Mouse (Mus musculus) left cerebral cortex, adult 8-10 months (tissue): ENCODE measurements around the gene Atxn7l3b. TPM values are rescaled to one million over a fixed set of nuclear protein-coding genes. Genes with fewer than 3 reads are reported as not detected.
A peak's percentile ranks its signal among the peaks of the same experiment; 100 is the strongest.
"Not testable (repeated sequence)": the region's sequence is repeated elsewhere in the genome, so short reads cannot be mapped to it uniquely, and the experiment has no call there.

Source experiments
- DNase-seq, 2 experiments: peaks; one replicate each; pipeline ENCODE4 v3.0.0; 2022; ENCODE audit warnings: low spot score in 2 of 2
- total RNA-seq, 4 experiments: library from RNA; stranded (reverse); gene quantifications; 2 replicates each; pipeline ENCODE4 v1.2.4; 2022

The Atxn7l3b gene
- 100 to 1,000 TPM; 148 to 163 (median 153) TPM for total RNA-seq

DNA sequence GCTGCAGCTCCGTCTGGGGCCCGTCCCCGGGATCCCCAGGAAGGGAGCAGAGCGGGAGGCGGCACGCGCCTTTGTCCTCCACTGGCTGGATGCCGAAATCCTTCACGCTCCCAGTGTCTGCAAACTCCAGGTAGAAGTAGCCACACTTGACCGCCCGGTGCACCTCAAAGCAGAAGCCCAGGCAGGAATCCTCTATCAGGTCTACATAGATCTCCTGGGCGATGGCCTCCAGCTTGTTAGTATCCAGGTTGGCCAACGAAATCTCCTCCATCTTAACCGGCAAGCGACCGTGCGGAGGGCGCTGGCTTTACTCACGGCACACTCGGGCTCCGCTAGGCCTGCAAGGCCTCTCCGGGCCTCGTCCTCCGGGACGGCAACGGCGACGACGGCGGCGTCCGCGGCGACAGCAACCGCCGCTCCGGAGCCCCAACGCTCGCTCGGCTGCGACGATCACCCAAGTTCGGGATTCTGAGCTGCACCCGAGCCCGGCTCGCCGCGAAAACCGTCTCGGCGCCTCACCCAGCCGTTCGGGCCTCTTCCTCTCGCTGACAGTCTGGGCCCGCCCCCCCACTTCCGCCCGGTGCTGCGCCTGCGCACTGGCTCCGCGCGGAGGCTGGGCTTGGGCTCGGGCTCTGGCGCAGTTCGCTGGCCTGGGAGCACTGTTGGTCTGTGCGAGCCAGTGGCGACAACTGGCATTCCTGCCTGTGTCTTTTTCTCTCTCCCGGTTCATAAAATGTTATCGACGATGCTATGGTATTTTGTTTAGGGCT is at the start of gene Atxn7l3b:
Gene Atxn7l3b, minus strand, starts transcription at position 550 of the 770 bp plus-strand sequence.
- peak; percentile 90 to 92 for DNase-seq

DNA sequence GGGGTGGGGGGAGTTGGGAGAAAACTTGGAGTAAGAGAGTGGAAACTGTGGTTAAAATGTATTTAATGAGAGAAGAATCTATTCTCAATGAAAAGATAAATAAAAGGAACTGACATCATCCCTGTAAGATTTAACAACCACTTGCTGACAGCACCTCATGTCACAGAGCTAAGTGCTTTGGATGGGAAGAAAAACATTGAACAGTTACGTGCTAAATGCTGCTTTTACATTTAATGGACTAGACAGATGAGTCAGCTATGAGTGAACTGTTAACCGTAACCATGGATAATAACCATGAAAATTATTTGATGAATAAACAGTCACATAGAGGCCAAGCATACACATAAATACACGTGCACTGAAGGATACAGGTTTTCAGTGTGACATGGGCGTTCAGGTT is 48.8 kb upstream of the Atxn7l3b start:
- DNase-seq: no peak

DNA sequence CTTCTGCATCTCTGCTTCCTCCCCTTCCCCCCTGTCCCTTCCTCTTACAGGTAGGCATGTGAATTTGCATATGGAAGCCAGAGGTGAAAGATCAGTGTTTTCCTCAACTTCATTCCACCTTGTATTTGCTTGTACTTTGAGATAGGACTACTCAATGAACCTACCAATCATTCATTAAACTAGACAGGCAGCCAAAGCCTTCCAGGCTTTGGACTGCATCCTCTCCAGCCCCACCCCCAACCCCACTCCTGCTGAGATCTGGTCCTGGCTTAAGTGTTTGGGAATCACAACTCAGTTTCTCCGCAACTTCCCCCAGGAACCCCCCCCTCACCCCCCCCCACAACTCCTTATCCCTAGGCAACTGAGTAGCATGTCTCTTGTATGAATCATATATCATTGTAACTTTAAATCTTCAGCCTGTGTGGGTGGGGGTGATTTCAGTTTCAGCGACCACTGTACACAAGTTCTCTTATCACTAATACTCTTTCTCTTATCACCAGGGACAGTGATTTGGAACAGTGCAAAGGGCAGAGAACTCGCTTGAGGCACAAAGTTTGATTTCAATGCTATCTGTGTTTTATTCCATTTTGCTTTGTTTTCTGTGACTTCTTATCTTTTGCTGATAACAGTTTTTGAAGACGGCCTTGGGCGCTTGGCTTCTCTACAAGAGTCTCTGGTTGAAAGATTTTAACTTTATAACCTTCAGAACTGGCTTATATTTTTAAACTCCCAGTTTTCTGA is 44.7 kb upstream of the Atxn7l3b start:
- no peak for DNase-seq

DNA sequence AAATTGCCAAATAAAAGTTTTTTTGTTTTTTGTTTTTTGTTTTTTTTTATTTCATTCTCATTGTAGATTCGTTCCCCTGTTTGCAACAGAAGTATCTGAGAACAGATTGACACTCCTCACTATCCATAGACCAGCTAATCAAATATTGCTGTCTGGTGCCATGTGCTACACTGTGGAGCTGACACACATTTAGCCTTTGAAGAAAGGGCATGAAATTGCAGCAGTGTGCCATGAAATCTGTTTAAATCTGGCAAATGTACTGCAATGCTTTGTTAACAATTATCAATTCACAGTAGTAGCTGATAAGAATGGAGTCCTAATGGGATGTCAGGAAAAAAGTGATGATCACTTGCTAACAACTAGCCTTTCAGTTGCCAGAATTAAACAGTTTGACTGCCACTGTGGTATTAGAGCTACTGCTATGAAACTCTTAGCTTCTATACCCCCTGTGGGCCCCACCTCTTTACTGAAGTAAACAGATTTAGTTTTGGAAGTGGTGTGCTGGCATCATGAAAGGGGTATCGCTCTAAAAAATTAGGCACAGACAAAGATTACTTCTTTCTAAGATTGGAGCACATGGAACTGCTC is 41.3 kb upstream of the Atxn7l3b start:
- no peak for DNase-seq

DNA sequence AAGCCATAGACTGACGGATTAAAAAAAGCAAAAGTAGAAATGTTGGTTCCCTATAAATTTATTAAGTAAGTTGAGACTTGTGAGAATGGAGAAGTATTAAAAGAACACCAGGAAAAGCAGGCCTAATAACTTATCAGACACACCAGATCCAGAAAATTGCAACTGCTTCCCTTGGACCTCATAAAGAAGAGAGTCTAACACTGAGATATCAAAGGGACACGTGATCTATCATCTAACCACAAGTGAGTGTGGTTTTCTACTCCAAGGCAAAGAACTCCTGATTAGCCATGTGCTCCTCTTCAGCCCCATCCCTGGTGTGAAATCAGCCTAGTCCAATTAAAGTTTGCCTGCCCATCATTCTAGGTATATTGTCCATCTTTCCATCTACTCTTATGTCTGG is 38.8 kb upstream of the Atxn7l3b start:
- DNase-seq: no peak

DNA sequence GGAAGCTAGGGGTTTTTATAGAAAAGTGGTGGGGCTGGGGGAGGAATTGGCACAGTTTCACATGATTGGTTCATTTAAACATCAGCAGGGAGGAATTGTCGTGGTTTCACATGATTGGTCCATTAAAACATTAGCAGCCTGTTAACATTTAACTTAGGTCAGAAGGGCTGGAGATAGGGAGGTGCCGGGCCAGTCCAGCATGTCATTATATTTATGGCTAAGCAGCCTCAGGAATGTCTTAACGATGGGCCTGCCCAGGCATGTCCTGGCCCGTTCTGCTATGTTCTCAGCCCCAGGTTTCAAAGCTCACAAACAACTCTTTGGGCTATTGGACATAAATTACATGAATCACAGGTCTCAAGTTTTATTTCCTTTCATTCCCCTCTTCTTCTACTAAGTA is 33.4 kb upstream of the Atxn7l3b start:
- not testable (repeated sequence) for DNase-seq

DNA sequence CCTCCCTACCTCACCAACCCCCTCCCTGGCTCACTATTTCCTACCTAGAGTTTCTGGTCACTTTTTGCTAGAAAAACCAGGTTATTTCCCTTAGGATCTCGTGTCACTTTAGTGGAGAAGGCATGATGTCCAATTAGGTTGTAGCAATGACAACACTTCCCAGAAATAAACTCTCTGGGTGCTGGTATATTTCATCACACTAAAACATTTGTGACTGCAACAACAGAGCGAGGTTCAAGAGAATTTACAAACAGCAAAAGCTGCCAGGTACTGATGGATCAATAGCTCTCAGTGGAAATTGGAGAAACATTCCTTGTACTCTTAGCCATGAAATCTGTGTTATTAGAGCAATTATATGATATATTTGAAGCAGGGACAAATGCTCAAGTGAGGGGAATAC is 25.3 kb upstream of the Atxn7l3b start:
- no peak for DNase-seq

DNA sequence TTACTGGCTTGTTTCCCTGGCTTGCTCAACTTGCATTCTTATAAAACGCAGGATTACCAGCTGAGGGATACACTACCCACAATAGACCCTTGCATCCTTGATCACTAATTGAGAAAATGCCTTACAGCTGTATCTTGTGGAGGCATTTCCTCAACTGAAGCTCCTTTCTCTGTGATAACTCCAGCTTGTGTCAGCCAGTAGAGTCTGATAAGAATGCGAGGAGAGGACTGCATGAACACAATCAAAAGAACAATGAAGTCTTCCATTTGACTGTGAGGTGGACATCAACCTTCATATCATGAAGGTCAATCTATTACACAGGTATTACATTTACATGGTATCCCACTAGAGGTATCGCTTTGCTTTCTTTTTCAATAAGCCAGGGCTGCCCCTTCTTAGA is 19.7 kb upstream of the Atxn7l3b start:
- no peak for DNase-seq

DNA sequence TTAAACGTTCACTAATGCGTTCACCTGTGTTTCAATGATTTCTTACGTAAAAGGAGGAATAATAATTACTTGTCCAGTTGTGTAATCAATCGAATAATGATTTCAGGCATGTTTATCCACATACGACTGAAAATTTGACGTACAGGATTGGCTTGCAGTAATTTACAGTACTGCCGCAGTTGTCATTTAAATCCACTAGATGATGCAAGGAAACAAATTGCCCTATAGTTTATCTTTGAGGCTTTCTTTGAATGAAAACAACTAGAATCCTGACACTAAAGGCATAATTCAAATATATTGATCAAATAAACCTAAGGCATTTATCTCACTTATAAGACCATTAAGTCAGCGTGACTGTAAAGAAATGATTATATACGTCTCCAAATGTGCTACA is 418 bp upstream of the Atxn7l3b start:
- no peak for DNase-seq

DNA sequence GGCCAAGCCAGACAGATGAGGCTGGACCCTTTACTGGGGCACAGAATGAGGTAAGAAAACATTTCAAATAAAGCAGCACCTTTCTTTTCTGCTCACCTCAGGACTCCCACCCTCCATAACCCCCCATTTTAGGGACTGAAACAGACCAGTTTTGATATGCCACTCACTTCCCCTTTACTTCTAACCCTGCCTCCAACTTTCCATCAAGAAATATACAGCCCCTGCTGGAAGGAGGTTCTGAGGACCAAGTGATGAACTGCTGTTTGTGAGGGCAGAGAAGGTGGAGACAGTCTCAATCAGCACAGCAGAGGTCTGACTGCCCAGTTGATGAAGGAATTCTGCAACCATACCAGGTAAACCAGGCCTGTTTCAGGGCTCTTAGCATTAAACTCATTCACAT is 1.8 kb downstream of the Atxn7l3b start:
- no peak for DNase-seq

DNA sequence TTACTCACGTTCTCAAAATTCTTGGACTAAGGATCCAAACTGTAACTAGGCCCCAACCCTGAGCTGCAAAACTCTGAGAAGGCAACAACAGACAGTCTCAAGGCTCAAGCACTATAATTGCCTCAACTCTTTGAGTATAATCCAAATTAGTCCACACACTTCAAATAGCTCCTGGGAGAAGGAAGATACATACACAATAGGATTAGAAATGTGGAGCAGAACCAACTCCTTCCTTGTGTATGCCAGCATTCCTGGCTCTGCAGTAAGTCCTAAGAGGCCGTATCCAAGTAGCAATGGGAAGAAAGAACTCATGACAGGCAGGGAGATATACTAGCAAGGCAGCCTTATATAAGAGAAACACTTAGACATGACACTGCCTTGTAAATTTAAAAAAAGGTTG is 2.5 kb downstream of the Atxn7l3b start:
- DNase-seq: no peak

DNA sequence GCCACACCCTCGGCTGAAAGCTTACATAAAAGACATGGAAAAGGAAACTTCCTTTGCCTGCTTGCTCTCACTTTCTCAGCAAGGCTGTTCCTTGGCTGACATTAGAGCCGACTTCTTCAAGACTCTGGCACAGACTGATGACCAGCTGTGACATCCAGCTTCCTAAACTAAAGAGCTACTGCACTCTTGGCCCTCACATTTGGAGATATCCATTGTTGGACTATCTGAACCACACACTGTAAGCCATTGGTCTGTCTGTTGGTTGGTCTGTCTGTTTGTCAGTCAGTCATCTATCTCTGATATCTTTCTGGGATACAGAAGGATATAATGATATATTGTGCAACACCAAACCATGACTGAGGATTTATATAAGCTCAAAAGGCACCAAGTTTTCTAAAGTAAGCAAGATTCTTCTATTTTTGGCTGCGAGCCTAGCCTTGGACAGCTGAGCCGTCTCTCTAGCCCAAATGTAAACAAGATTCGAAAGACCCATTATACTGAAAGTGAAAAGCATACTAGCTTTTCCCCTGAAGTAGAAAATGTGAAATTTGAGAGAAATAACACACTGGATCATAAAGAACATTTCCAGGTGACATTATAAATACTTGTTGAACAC is 12.1 kb downstream of the Atxn7l3b start:
- DNase-seq: no peak

DNA sequence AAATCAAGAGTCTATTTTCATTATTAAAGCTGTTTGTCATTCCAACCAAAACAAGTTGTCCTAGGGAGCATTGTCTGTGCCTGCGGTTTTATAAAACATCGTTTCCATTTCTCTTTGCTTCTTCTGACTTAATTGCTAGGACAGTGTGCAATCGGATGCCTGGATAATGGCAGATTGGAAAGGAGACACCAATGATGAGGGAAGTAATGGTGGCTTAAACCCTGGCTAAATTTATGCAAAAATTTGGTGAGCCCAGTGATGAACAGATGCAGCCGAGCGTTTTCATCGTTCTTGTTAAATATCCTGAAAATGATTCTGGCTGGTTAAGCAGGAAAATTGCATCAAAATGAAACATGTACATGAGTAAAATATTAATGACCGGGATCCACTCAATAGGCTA is 28.6 kb downstream of the Atxn7l3b start:
- DNase-seq: no peak

DNA sequence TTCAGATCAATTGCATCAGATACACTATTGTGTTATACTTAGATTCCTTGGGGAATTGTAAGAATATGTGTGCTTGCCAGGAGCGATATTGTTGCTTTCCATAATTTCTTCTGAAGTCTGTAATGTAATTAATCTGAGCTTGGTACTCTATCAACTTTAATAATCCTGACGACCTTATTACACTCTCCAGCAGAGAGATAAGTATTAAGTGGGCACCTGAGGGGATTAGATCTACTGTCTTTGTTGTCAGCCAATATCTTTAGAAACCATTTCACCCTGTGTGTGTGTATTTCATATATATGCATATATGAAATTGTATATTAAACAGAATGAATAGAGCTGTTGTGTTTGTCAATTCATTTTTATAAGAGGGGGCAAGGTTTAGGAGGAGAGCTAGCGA is 29.0 kb downstream of the Atxn7l3b start:
- no peak for DNase-seq

DNA sequence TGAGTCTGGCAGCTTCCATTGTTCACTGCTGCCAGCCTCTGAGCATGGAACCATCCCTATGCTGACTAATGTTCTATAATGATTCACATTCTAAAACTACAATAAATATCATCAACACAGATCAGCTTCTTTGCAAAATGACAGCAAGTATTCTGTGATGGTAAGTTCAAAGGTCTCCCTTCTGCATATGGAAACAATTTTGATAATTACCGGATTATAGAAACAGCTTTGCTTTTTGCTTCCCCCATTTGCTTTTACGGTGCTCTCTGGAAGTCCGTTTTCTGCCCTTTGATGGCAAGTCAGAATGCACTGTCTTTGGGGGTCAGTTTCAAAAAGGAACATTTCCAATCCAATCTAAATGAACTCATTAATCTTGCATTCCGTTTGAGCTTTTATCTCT is 32.2 kb downstream of the Atxn7l3b start:
- DNase-seq: no peak

DNA sequence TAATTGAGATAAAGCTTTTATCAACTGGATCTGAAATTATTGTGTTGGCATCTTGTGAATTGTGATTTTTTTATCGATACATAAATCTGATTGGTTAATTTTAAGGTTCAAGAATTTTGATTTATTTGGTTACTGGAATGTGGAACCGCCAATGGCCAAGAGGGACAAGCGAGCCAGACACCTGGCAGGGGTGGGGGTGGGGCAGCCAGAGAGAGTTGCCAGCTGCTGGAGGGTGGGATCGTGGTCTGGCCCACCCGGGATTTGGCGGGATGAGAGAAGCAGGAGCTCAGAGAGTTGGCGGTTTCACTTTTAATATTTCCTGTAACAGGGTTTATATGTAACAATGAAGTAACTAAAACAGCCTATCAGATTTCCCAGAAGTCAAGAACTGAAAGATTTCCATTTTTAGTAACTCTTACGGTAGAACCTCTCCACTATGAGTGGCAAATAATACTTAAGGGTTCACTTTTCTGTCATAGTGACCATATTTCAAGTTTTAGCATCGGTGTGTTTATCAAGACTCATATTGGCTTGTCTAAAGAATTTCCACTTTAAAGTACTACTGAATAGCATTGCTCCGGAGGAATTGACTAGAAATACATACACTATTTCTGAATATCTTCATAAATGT is 35.1 kb downstream of the Atxn7l3b start:
- no peak for DNase-seq

DNA sequence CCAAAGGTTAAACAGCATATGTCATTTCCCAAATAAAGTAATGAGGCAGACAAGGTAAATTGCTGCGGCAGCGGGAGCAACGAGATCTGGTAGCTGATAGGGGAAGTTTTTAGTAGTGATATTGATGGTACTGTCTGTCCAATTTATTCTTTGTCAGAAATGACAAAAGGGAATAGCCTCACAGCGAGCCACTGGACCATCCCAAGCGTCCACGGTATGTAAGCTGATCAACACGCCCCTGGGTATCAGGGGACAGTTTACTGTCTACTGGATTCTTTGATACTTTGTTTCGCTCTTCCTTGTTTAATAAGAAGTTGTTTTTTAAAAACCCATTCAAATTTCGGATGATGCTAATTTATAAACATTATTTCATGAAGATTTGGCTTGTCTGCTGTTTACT is 44.7 kb downstream of the Atxn7l3b start:
- no peak for DNase-seq

DNA sequence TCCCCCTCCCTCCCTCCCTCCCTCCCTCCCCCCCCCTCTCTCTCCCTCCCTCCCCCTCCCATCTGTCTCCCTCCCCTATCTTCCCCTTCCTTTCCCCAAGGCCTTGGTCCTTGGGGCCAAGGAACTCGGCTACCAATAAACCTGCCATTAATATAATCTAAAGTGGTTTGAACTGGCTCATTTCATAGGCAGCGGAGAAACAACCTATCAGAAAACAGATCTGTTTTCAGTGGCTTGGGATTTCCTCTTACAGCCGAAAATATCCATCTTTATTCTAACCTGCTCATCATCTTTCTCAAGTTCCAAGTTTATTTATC is 45.2 kb downstream of the Atxn7l3b start:
- DNase-seq: no peak

DNA sequence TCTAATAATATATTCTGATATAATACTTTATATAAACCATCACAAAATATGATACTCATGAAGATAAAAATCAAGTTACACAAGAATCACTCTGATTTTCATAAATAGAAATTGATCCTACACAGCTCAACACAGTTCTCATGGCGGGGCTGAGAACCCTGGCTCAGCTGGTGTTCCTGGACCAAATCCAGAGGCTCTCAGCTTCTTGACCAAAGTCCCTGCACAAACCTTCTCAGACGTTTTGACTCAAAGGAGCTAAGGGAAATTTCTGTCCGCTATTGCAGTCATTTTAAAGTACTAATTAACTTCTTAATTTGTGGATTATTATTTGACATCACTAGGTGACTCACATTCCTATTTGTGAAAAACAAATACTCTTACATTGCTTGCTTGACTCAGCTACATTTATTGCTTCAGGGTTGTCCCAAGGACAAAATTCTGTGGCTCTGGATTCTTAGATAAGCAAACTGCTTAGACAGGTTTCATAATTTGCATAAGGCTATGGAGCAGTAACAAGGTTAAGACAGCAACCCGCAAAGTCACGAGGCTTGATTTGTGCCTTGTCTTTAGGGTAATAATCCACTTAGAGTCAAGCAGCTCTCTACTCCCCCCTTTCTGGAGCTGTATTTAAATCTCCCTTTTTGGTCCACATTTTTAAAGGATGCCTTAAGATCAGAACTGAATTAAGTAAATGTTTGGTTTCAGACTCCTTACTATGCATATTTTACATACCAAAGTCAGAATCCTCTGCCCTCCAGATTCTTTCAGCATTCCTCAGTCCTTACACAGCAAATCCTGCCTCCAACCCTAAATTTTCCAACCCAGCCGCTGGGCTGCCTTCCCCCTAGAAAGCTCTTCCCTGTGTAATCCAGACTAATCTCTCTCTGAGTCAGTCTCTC is 45.8 kb downstream of the Atxn7l3b start:
- DNase-seq: no peak

DNA sequence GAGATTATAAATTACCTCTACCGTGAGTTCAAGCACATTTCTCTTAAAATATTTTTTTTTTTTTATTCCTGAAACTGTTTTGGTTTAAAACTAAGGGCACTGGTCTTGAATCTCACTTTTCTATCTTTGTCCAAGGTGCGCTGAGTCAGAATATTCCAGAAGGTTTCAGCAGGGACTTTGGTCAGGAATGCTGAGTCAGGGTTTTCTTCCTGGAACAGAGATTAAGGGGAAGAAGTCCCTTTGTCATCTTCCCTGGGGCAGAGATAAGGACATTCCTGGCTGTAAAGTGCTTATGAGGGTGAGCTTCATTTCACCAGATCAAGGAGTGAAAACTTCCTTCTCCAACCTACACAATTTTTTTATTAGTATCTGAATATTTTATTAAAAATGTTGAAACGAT is 46.7 kb downstream of the Atxn7l3b start:
- no peak for DNase-seq
